Mouse (Mus musculus): ENCODE measurements around the gene Ccdc148.

The Ccdc148 gene

GRCm38 (mm10) chr2:58879876-58880275, 280.6 kb downstream of the Ccdc148 start:
- DNase-seq, result no peak

DNA sequence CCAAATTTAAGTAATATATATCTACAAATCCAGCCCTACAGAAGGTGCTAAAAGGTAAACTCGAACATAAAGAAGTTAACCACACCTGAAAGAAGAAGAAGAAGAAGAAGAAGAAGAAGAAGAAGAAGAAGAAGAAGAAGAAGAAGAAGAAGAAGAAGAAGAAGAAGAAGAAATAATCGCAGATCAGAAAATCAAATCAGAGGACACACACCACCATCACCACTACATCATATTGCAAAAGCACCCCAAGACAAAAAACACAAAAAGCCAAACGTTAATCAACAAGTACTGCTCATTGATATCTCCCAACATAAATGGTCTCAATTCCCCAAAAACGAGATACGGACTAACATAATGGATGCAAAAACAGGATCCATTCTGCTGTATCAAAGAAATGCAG, 301.3 kb downstream of the Ccdc148 start, which contains the start of gene Gm11099:
Gene Gm11099 (plus strand): TSS at position 301 of the 400 bp plus-strand sequence.
- DNase-seq, result no peak

- DNase-seq, result no peak
Measured at GRCm38 (mm10) chr2:58844499-58844898, 316.0 kb downstream of the Ccdc148 start.

- no peak for DNase-seq
Measured at GRCm38 (mm10) chr2:58842443-58842842, 318.0 kb downstream of the Ccdc148 start.

GRCm38 (mm10) chr2:58841021-58841420, 319.5 kb downstream of the Ccdc148 start:
- peak; percentile 14 for DNase-seq

DNA sequence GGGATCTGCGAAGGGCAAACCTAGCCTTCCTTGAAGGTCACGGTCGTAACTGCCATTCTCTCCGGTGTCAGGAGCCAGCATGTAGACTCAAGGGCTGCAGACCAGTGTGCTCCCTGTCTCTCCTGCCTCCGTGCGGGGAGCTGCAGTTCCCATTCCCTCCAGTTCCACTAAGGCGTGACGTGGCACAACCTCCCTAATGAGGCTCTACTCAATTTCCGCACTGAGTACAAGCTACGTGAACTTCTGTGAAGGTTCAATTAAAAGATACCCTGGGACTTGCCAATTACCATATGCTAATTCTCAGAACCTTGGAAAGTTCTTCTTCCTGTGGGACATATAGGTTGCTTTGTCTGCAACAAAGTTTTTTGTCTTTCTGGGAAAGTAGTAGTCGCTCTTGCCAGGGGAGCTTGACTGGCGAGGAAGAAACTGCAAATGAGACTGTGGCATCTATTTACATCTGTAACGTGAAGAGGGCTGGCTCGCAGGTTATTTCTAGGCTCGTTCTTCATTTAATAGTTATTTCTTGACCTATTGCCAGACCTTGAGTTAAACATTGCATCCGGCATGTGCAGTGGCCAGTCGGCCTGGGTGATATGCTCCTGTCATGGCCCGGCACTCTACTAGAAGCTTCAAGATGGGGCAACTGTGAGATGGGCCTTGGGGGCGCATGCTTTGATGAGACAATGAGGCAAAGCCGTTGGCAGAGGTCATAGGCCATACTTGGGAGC, 328.1 kb downstream of the Ccdc148 start:
- DNase-seq, result no peak

DNA sequence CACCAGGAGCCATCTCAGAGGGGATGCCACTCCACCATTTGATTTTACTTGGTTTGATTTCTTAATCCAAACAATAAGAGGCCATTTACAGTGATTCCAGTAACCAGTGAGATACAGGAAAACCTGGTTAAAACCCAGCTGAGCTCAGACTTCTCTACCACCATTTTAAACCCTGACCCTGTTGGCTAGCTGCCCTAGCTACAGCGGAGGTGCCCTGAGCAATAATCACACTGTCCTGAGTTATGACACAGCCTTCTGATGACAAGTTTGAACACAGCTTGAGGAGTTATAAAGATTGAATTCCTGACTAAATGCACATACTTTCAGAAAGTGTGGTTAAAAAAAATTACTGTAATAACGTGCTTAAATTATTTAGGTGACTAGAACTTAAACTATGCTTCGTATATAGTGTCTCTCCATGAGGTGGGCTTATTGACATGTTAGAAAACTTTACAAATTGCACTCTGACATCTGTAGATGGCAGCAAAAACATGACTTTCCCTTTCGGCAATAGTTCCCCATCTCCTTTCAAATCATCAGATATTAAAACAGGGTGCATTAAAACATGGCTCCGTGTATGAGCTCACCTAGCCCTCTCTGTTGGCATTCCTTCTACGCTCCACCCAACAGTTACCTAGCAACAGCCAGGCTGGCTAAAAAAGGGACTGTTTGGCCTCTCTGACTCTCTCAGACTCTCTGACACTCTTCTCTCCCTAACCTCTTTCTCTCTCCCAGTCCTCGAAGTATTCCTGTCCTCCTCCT, 330.3 kb downstream of the Ccdc148 start:
- no peak for DNase-seq

GRCm38 (mm10) chr2:58828910-58829600, 331.4 kb downstream of the Ccdc148 start:
- no peak for DNase-seq

DNA sequence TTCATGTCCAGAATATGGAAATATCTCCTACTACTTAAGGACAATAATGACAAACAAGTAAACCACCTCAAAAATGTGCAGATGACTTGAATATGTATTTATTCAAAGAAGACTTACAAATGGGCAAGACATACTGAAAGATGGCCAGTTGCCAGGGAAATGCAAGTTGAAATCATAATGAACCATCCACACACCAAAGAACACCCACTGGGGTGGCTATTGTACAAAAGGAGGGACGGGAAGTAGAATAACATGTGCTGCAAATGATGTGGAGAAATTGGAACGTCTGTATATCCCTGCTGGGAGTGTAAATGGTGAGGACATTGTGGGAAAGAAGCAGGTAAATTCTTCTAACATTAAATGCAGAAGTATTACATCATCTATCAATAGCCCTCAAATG, 347.5 kb downstream of the Ccdc148 start:
- no peak for DNase-seq

DNA sequence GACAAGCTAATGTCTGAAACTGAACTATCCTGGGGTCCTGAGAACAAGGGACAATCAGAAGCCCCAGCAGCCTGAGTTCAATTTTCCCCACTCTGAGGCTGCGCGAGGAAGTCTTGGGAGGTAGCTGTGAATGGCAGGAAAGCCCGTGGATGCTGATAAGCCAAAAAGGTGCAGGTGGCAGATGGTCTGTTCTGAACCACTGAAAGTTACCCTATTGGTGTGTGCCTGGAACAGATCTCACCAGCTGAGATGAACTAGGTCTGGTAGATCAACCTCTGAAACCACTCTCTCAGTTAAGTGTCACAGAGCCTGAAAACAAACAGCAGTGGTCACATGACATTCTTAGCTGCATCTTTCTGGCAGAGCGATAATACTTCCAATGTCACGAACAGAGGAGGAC, 360.9 kb downstream of the Ccdc148 start:
- no peak for DNase-seq

DNA sequence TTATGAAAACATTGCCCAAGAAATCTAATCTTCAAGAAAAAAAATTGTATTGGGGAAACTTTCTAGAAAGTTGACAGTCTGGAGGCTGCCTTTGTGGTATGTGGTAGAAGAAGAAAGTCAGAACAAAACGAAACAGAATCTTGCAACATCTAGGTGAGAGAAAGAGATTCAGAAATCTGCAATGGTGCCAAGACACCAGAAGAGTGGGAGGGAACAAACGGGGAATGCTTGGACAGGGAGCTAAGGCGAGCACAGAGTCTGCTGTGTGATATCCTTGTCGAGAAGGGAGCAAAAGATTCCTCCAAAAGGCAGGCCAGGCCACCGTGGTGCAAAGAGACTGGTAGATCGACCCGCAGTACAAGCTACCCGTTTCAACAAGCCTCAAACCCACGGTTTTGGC, 361.4 kb downstream of the Ccdc148 start:
- no peak for DNase-seq

GRCm38 (mm10) chr2:58797506-58797905, 363.0 kb downstream of the Ccdc148 start:
- no peak for DNase-seq

DNA sequence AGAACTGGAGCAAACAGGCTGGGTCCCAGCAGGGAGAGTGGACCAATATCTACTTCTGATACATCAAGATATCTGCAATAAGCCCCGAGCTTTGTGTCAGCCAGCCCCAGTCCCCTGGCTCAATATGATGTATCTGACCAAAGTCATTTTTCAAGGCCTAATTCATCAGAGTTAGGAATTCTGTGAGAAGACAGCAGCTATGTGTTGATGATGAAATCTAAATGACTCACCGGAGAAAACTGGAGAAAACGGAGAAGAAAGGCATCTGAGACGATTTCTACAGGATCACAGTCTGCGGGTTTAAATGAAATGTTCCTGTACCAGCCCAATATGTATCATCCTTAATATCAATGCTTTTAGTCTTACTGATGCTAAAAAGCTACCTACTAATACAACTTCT, 365.1 kb downstream of the Ccdc148 start:
- DNase-seq, result no peak

- no peak for DNase-seq
Measured at GRCm38 (mm10) chr2:58794489-58794888, 366.0 kb downstream of the Ccdc148 start.

DNA sequence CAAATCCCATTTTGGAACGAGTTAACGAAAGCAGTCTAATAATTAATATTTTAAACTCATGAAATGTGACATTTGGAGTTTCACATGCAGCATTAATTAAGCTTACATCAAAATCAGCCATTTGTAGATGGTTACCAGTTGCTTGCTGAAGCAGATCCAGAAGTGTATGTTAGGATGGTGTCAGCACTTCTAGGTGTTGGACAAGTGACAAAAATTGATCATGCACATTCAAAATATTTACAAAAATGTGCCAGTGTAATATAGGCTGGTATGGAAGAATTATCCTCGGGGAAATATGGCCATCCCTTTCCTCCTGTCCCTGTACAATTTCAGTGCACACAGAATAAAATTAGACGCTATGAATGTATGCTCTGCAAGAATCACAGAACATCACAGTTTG, 370.1 kb downstream of the Ccdc148 start:
- DNase-seq, result no peak

DNA sequence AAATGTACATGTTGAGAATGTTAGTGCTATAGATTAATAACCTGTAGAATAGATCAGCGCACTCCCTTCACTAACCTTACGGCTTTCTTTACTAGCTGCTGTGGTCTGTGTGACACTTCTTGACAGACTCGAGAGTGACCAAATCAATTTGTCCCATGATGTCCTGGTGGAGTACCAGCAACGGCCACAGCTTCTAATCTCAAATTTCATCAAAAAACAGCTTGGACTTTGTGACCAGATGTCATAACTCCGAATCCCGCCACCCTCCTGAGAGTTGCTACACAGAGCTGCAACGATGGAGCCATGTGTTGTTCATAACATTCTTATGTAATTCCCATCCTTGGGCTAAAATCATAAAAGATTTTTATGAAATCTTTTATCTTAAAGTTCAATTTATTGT, 370.5 kb downstream of the Ccdc148 start:
- DNase-seq, result no peak

- DNase-seq, result no peak
Measured at GRCm38 (mm10) chr2:58787360-58787759, 373.1 kb downstream of the Ccdc148 start.

DNA sequence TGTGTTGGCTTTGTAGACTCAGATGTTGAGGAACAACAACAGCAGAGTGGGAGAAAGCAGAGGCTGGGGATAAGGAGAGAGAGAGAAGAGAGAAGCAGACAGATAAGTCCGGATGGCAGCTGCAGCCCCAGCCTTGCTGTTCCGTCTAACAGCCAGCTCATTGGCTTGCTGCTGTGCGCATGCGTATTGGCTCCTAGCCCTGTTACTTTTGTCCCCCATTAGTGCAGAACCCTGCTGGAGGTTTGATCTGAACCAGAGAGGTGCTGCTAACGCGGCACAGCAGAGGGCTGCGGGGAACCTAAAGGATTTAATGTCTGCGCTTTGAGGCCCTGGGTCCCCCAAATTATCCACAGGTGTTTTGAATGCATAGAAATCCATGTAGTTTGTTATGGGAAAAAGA, 373.8 kb downstream of the Ccdc148 start:
- DNase-seq, result no peak

DNA sequence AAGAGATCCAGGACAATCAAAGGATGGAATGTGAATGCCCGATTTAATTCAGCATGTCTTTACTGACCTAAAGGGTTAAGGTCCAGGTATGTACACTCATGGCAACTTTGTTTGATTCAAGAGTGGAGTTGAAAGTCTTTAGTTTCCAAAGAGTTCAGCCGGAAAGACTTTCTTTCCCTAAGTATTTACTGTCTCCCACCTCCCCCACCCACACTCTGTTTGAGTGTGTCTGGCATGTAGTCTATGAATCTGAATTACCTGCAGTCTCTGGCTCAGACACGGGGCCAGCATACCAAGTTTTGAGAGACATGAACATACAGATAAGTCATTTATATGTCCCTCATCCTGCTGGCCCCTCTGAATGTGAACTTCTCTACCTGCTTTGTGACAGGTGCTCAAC, 374.3 kb downstream of the Ccdc148 start:
- no peak for DNase-seq

DNA sequence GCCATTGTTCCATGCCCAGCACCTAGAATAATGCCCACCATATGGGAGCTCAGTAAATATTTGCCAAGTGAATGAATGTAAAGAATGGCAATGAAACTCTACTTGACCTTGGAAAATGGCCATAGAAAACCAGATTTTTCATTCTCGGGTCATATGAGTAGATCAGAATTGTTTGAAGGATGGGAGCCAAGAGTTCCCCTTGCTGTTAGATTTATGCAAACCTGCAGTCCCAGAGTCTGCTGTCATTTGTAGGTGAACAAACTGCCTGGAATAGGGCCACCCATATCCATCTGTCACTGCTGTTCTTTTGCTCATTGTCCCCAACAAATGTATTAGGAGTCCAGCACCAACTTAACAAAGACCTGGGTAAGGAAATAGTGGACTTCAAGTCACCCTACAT, 377.0 kb downstream of the Ccdc148 start:
- DNase-seq, result no peak

DNA sequence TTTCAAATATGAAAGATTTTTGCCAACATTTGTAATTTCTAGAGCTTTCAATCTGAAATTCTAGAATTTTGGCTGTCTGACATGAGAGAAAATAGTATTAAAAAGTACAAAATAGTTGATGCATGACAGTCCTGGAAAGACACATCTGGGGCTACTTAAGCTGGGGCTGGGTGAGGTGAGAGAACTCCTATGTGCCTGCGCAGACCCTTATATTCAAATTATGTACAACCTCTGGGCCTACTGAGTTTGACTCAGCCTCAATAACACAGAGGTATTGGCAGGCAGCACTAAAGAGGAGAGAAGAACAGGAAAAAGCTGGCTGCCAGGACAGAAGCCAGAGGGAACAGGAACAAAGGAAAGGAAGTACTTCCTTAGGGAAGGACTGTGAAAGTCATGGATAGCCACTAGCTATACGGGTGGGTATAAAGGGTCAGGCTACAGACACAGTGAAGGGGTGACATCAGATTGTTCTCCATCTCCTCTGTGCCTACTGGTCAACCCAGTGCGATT, 381.4 kb downstream of the Ccdc148 start:
- DNase-seq, result no peak

- DNase-seq, result no peak
Measured at GRCm38 (mm10) chr2:58773833-58774232, 386.6 kb downstream of the Ccdc148 start.
